Comparison of ENCODE assay signal across 8 mouse cellular contexts in the genomic region with DNA sequence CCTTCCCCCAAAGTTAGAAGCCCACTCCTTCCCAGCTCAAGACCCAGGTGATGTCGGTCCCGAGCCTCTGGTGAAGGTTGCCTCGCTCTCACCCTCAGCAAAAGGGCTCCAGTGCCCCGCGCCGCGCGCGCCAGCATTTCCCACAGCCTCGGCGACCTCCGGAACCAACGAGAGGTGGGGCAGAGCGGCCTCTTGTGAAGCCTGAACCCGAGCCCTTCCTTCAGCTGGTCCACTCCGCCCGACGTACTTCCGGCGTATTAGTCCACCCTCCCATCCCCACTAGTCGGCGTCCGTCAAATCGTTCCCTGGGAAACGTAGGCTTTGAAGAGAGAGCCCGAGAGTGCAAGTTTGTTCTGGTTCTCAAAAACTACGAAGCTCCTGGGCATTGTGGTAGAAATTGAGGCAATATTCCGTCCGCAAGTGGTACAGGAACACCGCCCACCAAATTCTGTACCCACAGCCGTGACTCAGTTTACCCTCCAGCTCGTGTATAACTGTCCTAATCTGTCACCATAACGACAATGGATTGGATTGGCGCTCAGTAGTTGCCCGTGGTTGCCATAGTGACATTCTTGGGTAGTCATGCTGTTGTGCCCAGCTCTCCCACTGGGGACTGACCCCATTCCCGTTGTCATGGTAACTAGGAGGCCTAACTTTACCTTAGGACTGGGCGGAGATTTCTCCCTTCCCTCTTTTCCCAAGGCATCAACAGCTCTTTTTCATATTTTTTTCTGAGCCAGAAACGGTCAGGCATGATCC. TPM values are rescaled to one million over a fixed set of nuclear protein-coding genes. Genes with fewer than 3 reads are reported as not detected.
DNase-seq lines count a peak whose midpoint lies in the region; ATAC-seq and TF ChIP-seq lines count a peak whose summit lies in the region.

Stoml2 (minus strand) TSS at position 474 of the 759 bp plus-strand sequence.

- H3K9me3 ChIP-seq in heart, embryonic 10.5 days, result no peaks in the 10 kb centered on the region
- H3K9me3 ChIP-seq in kidney, embryonic 15.5 days (replicated peaks), result no peaks in the 10 kb centered on the region

- DNase-seq in A20 (ENCODE audit: low read depth, low spot score), result peak; percentile 93
- DNase-seq in heart, embryonic 10.5 days (ENCODE audit: low spot score), result peak; percentile 98
- DNase-seq in liver, result peak; percentile 93
- DNase-seq in spleen, postnatal 4 days (ENCODE audit: low spot score in 2 of 2), result peak; percentile 92 to 95

- H3K4me3 ChIP-seq in bone marrow macrophage, adult 2 months (ENCODE audit: insufficient read depth, low read length), result peak within 1 kb of the TSS; percentile 76
- peak within 1 kb of the TSS; percentile 84 for H3K4me3 ChIP-seq in embryonic fibroblast, embryonic 13.5 days (ENCODE audit: insufficient read depth, low read length)
- H3K4me3 ChIP-seq in heart, embryonic 10.5 days, result peak within 1 kb of the TSS; percentile 73
- peak within 1 kb of the TSS; percentile 73 for H3K4me3 ChIP-seq in kidney, embryonic 15.5 days (replicated peaks)

- peak; percentile 97 for ATAC-seq in kidney, embryonic 15.5 days (replicated peaks; ENCODE audit: low FRiP score)
- ATAC-seq in monocyte, adult 5-6 weeks (replicated peaks; ENCODE audit: insufficient number of reproducible peaks, low FRiP score, low TSS enrichment, poor library complexity, severe bottlenecking), result peak; percentile 96

- WGBS in heart, embryonic 10.5 days, result 1% methylated on average over 38 of the region's 38 CpGs
- WGBS in kidney, embryonic 15.5 days, result under 1% methylated on average over 38 of the region's 38 CpGs

- H3K9ac ChIP-seq in kidney, embryonic 15.5 days, result peak within 1 kb of the TSS; percentile 78

- H3K4me1 ChIP-seq in bone marrow macrophage, adult 2 months (ENCODE audit: control insufficient read depth, insufficient read depth, low read length), result peaks cover 7% of the 10 kb centered on the region
- H3K4me1 ChIP-seq in embryonic fibroblast, embryonic 13.5 days (ENCODE audit: control insufficient read depth, insufficient read depth, low read length), result peaks cover 3% of the 10 kb centered on the region; the same call in 1 of the 2 replicates
- peaks cover 22% of the 10 kb centered on the region for H3K4me1 ChIP-seq in heart, embryonic 10.5 days
- H3K4me1 ChIP-seq in kidney, embryonic 15.5 days, result peaks cover 21% of the 10 kb centered on the region

- peak; percentile 61; the same call in 1 of the 2 replicates for TF ChIP-seq POLR2A in bone marrow macrophage, adult 2 months (IDR thresholded peaks at IDR 0.05; ENCODE audit: borderline replicate concordance, low read depth, low read length)
- TF ChIP-seq POLR2A in embryonic fibroblast, embryonic 13.5 days (IDR thresholded peaks at IDR 0.05; ENCODE audit: low read depth, low read length), result peak; percentile 70

- peak within 1 kb of the TSS; percentile 65 for H3K27ac ChIP-seq in bone marrow macrophage, adult 2 months (ENCODE audit: insufficient read depth, low read depth, low read length)
- H3K27ac ChIP-seq in embryonic fibroblast, embryonic 13.5 days (ENCODE audit: insufficient read depth, low read length), result peak within 1 kb of the TSS; percentile 47
- H3K27ac ChIP-seq in heart, embryonic 10.5 days, result peak within 1 kb of the TSS; percentile 96
- H3K27ac ChIP-seq in kidney, embryonic 15.5 days, result peak within 1 kb of the TSS; percentile 93

- no peaks in the 10 kb centered on the region for H3K27me3 ChIP-seq in heart, embryonic 10.5 days (ENCODE audit: insufficient read depth, poor library complexity, severe bottlenecking)
- no peaks in the 10 kb centered on the region for H3K27me3 ChIP-seq in kidney, embryonic 15.5 days

- peak within 1 kb of the TSS; percentile 87 for H3K4me2 ChIP-seq in kidney, embryonic 15.5 days

- peaks cover 64% of the 10 kb centered on the region for H3K36me3 ChIP-seq in heart, embryonic 10.5 days
- H3K36me3 ChIP-seq in kidney, embryonic 15.5 days, result peaks cover 65% of the 10 kb centered on the region

- TF ChIP-seq CTCF in bone marrow macrophage, adult 2 months (IDR thresholded peaks at IDR 0.05; ENCODE audit: low read depth, low read length), result no peak
- TF ChIP-seq CTCF in embryonic fibroblast, embryonic 13.5 days (IDR thresholded peaks at IDR 0.05; ENCODE audit: borderline replicate concordance, insufficient read depth, low read length), result no peak

RNA-seq across cellular contexts. Expression of gene Stoml2, which starts in this region (rescaled TPM):
- 50.5 and 54.6 TPM in 2 replicates for polyA plus RNA-seq in bone marrow macrophage, adult 2 months (2012; ENCODE audit: insufficient read depth, insufficient read length, missing spikeins)
- 91.7 and 107 TPM in 2 replicates for polyA plus RNA-seq in embryonic fibroblast, embryonic 13.5 days (2011; ENCODE audit: insufficient read length, low read depth, missing spikeins)
- polyA plus RNA-seq in heart, embryonic 10.5 days (2016; fragmentation: Nextera tagmentation; extraction: Ambion mirVana), result 320 and 370 TPM in 2 replicates
- polyA plus RNA-seq in kidney, embryonic 15.5 days (2015; fragmentation: Nextera tagmentation; extraction: Ambion mirVana), result 346 and 352 TPM in 2 replicates
- total RNA-seq in monocyte, adult 5-6 weeks (2017), result 60.2 to 116 TPM (median 66.7 TPM) in 3 replicates

Comparison
In these comparisons a context has a peak if more than half of its experiments do, and no peak if none do; other contexts are left out.
1. Peak in every context shown above with its lines: DNase-seq, ATAC-seq, H3K4me3 ChIP-seq and H3K27ac ChIP-seq.